Mouse (Mus musculus): ENCODE data around the gene Mslnl.
"Not testable (repeated sequence)": the region's sequence is repeated elsewhere in the genome, so short reads cannot be mapped to it uniquely, and the experiment has no call there.

Mslnl gene

DNA sequence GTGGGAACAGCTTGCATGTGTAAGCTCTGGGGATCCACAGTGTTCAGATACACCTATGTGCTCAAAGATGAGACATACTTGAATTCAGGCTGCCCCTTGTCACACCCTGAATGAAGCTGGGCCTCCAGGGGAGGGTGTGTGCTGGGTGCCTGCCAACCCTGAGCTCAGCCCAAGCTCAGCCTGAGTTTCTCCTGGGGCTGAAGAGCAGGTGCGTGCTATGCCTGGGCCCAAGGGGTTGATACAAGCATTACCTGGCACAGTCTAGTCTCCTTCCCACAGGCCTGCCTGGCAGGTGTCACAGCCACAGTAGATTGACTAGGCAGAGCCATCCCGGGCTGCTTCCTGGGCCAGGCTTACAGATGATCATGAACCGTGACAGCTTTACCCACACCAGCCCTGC, at the start of gene Mslnl:
Gene Mslnl, plus strand, starts transcription at position 298 of the 400 bp plus-strand sequence.
- no peak for DNase-seq (ENCODE audit: low read depth, low spot score)

DNA sequence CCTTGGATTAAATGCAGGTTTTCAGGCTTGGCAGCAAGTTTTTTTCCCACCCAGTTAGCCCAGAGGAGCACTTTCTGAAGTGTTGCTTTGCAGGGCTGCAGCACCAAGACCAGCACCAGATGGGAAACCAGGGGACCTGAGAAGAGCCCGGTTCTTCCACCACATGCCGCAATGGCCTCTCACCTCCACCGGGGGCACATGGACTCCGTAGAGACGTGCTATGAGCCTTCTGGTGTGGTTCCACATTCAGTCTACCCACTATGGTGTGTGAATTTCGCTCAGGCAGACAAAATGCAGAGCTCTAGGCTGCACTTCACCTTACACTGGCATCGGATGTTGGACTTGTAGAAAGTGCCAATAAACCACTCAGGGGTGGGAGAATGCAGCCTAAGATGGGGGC, 49.5 kb upstream of the Mslnl start:
- no peak for DNase-seq (ENCODE audit: low read depth, low spot score)

DNA sequence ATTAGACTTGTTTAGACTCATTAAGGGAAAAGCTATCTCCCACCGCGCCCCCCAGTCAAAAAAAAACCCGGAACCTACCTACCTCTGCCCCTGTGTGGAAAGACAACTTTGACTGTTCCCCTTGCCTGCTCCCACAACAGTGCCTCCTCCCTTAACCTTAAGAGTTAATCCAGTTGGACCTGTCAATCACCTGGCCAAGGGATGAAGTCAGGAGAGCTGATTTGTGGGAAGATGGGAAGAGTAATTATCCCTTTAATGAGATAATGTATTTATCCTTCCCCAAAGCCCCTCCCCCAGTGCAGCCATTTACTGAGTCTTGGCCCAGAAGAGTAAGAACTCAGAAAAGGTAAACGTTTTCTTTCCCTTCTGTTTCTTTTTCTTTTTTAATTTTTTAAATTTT, 46.9 kb upstream of the Mslnl start:
- DNase-seq (ENCODE audit: low read depth, low spot score), result no peak

- no peak for DNase-seq (ENCODE audit: low read depth, low spot score)
Observed at GRCm38 (mm10) chr17:25696263-25696662, 39.6 kb upstream of the Mslnl start.

DNA sequence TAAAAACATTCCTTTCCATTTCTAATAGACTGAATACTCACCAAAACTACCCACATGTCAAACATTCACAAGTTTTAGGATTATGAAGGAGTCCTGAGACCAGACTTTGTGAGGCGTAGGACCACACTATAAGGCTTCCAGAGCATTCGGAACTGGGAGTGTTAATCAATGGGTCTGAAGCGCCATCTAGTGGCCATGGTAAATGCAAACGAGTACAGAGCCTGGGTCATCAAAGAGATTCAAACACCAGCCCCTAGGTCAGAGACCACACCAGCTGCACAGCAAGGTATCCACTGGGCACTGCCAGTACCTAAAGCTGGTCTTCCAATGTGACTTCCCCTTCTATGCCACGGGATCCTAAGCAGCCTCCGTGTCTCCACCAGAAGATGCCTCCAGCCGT, 37.4 kb upstream of the Mslnl start:
- peak; percentile 45 for DNase-seq (ENCODE audit: low read depth, low spot score)

DNA sequence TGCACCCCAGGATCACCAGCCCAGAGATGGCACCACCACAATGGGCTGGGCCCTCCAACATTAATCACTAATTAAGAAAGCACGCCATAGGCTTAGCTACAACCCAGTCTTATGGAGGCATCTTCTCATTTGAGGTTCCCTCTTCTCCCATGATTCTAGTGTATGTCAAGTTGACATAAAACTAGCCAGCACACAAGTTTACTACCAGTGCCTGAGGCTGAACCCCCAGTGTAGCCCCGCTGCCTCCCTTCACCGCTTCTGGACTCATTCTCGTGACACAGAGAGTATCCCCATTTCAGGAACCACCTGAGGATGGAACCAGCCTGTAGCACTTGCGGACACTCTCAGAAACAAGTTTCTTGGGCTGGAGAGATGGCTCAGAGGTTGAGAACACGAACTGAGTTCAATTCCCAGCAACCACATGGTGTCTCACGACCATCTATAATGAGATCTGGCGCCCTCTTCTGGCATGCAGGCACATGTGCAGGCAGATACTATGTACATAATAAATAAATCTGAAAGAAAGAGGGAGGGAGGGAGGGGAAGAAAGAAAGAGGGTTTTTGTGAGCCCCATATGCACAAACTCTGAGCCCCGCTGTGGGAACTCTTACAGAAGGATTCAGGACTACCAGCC, 34.9 kb upstream of the Mslnl start:
- DNase-seq (ENCODE audit: low read depth, low spot score), result no peak

GRCm38 (mm10) chr17:25709994-25710393, 25.8 kb upstream of the Mslnl start:
- DNase-seq (ENCODE audit: low read depth, low spot score), result no peak

DNA sequence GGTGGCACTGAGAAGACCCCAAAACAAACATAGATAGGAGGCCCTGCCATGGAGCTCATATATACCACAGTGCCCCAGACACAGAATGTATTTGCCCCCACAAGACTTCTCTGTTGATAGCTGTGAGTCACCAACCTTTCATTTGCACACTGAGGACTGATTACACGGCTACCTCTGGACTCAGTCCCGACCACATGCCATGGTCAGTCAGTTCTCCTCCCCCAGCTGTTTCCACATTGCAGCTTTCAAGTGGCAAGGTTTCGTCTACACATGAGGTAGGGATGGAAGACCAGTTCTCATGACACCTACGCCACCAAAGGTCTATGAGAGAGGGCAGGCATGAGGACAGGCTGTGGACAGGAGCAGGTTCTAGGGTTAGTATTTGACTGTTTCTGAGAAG, 24.7 kb upstream of the Mslnl start:
- no peak for DNase-seq (ENCODE audit: low read depth, low spot score)

- no peak for DNase-seq (ENCODE audit: low read depth, low spot score)
Observed at GRCm38 (mm10) chr17:25715627-25716026, 20.2 kb upstream of the Mslnl start.

GRCm38 (mm10) chr17:25716130-25716529, 19.7 kb upstream of the Mslnl start:
- no peak for DNase-seq (ENCODE audit: low read depth, low spot score)

- DNase-seq (ENCODE audit: low read depth, low spot score), result no peak
Observed at GRCm38 (mm10) chr17:25716711-25717637, 18.9 kb upstream of the Mslnl start, which contains the start of gene Gng13. Gene Gng13, plus strand, starts transcription at chr17:25717171.

GRCm38 (mm10) chr17:25717691-25718090, 18.2 kb upstream of the Mslnl start:
- no peak for DNase-seq (ENCODE audit: low read depth, low spot score)

- DNase-seq (ENCODE audit: low read depth, low spot score), result no peak
Observed at GRCm38 (mm10) chr17:25721476-25721875, 14.4 kb upstream of the Mslnl start.

DNA sequence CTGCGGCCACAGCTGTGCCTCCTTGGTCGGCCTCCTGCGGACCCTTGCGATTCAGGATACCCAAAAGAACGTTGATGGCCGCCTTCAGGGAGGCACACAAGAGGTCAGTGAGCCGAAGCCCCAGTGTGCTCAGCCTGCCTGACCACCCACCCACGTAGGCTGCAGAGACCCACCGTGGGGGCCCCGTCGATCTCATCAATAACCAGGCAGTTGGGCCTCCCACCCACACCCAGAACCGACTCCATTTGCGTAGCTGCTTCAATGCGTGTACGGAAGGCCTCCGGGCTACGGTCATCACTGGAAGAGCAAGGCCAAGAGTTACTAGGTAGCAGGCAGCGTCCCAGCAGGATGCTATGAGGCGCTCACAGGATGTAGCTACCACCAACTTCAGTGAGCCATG, 12.4 kb upstream of the Mslnl start:
- no peak for DNase-seq (ENCODE audit: low read depth, low spot score)

DNA sequence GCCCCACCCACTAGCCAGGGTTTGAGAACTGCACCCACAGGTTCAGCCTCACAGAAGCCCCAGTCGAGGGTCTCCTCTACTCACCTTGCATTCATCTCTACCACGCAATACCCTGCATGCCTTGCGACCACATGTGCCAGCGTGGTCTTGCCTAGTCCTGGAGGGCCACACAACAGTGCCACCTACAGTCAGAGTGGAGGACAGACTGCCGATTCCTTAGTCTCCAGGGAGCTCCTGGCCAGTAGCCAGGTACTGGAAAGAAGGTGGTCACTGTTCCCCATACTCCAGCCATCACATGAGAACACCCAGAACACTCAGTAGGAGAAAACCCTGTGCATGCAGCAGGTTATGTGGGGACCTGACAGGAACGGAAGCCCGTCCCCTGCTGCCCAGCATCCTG, 11.9 kb upstream of the Mslnl start:
- DNase-seq (ENCODE audit: low read depth, low spot score), result no peak

DNA sequence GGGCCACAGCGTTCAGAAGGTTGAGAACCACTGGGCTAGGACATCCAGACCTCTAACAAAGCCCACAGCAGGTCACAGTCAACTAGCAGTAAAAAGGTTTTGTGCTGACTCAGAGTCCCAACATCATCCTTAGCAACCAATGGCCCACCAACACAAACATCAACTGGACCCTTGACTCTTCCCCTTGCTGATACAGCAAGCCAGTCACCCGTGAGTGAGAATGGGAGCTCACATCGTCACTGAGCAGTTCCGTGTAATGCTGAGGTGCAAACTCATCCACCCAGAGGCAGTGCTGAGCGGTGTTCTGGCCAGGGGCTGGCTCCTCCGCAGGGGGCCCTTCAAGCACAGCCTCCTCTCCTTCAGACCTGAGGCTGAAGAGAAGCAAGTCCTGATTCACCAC, 10.6 kb upstream of the Mslnl start:
- no peak for DNase-seq (ENCODE audit: low read depth, low spot score)

DNA sequence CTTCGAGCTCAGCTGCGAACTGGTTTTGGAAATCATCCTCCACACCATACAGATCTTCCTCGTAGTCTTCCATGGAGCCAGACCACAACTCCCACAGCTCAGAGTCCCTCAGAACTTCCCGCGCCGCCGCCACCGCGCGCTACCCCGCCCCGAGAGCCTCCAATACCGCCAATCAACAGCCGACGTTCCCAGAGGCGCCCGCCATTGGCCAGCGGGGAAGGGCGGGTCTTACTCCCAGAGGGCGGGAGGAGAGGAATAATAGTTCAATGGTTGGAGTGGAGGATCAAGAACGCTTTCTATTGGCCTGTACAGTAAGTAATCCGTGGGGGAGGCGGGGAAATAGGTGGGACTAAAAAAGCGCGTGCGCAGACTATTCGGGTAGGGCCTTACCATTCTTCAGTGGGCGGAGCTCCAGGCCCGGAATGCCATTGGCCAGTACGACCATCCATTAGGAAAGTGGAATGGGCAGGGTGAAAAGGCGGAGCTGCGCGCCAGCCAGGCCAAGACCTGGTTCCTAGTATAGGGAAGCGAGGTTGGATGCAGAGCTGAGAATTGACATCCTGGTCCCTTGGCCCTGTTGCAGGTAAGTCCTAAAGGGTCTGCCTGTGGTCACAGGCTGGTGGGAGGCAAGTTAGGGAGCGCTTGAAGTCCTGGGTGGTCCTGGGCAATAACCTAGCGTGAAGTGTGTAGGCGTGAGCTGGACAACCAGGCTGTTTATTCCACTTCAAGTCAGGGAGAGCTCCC, 8.4 kb upstream of the Mslnl start, which contains the start of the genes Chtf18 and Rpusd1:
Gene Chtf18, minus strand, starts transcription at position 155 of the 744 bp plus-strand sequence.
Gene Rpusd1, plus strand, starts transcription at position 406 of the 744 bp plus-strand sequence.
- peak; percentile 100 for DNase-seq (ENCODE audit: low read depth, low spot score)

DNA sequence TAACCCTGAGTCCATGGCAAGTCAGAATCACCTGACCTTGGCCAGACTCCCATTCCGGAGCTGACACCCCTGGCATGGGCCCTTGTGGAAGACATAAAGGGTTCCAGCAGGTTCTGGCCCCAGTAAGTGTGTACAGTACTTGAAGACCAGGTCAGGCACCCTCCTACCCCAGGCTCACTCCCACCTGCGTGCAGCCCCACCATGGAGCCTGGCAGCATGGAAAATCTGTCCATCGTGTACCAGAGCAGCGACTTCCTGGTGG, 7.9 kb upstream of the Mslnl start:
- no peak for DNase-seq (ENCODE audit: low read depth, low spot score)

DNA sequence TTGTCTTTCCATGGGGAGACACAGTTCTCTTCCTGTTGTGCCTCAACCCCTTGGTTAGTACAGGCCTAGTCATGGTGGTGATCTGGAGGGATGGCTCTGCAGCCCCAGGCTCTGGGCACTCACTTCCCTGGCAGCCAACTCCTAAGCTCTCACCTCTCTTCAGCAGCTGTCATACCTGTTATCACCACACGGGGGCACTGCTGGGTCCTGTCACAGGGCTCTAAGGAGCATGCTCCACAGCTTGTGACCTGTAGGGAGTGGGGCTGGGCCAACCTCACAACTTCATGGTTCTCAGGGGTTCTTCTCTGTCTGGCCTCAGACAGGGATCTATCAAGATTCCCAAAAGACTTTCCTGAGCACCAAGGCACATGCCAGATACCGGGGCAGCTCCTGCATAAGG, 3.8 kb upstream of the Mslnl start:
- DNase-seq (ENCODE audit: low read depth, low spot score), result no peak

DNA sequence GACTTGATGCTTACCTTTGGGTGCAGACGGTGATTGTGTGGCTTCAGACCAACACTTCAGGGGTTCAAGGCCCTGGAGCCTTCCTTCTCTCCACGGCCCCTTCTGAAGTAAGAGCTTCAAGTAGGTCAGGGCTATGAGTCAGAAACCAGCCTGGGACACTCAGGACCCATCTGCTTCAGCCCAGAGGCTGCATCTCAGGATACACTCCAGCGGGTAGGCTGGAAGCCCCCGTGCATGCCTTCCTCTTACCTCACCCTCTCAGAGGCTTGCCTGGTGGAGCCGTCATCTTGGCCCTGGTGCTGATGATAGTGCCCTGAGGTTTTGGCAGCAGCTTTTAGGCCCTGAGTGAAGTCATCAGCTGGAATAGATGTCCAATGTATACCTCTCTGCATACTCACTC, 596 bp upstream of the Mslnl start:
- no peak for DNase-seq (ENCODE audit: low read depth, low spot score)

DNA sequence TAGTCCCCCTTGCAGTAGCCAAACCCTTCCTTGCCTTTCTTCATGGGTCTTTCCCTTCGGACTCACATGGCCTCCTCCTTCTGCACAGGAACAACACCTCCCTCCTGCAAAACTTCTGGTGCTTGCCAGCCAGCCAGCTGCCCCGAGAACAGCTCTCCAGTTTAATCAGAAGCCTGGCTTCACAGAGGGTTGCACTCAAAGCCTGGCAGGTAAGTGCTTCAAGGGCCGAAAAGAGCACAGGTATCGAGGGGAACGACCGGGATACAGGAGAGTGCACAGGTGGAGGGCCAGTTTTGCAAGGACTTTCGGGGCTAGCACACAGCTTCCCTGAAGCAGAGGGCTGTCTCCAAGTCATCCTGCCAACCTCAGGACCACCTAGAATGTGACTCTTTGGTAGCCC, 3.0 kb downstream of the Mslnl start:
- DNase-seq (ENCODE audit: low read depth, low spot score), result no peak

- DNase-seq (ENCODE audit: low read depth, low spot score), result not testable (repeated sequence)
Observed at GRCm38 (mm10) chr17:25741471-25741870, 5.6 kb downstream of the Mslnl start.
